Mouse (Mus musculus): ENCODE data around the gene Fam168a.
"Not testable (repeated sequence)": the region's sequence is repeated elsewhere in the genome, so short reads cannot be mapped to it uniquely, and the experiment has no call there.

Gene Fam168a

DNA sequence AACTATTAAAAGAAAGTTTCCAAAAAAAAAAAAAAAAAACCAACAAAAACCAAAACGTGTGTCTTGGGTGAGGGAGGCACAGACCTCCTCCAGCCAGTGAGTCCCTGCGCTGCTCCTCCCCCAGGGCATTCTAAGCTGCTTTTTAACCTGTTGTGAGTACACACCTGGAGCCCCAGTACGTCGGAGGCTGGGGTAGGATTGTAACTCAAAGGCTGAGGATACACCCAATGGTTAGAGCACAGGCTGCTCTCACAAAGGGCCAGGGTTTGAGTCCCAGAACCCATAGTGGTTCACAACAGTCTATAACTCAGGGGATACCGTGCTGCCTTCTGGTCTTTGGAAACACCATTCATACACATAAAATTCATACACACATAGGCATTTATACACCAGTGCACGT is 135.2 kb downstream of the Fam168a start:
- DNase-seq (ENCODE audit: low read depth, low spot score) = no peak

DNA sequence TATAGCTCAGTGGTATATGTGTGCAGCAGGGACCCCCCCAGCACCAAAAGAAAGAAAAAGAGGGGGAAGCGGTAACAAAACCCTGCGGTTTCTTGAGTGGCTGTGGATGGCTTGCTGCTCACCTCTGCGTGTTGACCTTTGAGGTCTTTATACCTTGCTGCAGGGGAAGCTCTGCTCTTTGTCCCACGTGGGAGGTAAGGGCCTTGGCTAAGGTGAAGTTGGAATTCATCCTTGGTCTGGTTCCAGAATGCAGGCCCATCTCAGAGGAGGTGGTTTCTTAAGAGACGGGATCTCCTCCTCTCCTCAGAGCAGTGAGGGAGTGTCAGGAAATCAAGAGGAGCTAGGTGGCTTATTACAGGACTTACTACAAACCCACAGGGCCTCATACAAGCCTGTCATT is 135.7 kb downstream of the Fam168a start:
- no peak for DNase-seq (ENCODE audit: low read depth, low spot score)

DNA sequence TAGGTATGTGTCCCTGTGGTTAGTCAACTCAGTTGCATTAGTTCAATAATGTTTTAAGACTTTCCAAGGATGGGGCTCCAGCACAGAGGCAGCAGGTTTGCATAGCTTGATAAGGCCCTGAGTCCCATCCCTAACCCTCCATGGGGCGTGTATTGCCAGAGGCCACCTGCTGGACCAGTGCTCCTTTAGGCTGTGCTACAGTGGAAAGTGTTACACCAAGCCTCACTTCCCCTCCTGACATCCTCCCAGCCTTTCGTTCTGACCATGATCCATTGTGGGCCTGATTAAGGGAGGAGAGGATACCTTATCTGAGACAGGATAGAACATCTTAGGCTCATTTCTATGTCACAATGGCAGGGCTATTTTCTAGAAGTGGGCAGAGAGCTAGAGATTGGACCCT is 137.4 kb downstream of the Fam168a start:
- DNase-seq (ENCODE audit: low read depth, low spot score) = no peak

DNA sequence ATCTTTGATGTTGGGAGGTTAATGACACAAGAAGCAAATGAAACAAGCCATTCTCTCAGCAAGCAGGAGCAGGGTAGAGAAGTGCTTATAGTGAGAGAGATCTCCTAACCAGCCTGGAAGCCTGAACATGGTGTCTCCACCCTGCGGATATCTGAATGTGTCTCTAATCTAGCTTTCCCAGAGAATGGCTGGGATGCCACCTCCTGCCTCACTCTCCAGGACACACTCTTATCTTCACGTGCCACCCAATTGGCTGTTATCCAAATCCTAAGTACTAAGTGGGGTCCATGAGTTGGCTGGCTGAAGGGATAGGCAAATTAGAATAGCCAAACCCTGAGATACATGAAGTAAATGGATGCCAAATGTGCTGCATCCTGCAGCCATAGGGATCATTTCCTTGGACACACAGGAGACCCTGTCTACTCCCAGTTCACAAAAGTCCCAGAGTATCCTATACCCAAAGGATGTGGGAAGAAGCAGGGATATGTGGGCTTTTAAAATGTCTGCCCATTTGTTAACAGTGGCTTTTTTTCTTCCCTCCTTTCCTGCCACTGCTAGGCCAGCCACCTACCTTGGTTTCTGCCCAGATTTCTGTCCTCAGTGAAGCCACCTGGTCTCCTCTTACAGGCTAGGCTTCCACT is 138.1 kb downstream of the Fam168a start:
- DNase-seq (ENCODE audit: low read depth, low spot score) = no peak

DNA sequence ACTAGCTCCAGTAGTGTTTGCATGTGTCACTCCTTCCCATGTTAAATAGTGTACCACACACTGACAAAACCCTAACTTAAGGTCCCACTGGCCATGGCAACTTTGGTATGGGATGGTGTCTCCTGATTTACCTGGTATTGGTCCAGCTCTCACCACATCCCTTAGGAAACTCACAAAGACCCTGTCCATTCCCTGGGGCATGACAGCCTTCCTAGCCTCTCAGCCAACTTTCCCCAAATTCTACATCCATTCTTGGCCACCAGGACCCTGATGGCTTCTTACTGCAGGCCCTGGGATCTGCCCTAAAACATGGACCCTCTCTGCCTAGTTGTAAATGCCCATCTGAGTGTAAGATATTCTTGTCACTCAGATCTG is 138.6 kb downstream of the Fam168a start:
- DNase-seq (ENCODE audit: low read depth, low spot score) = no peak

DNA sequence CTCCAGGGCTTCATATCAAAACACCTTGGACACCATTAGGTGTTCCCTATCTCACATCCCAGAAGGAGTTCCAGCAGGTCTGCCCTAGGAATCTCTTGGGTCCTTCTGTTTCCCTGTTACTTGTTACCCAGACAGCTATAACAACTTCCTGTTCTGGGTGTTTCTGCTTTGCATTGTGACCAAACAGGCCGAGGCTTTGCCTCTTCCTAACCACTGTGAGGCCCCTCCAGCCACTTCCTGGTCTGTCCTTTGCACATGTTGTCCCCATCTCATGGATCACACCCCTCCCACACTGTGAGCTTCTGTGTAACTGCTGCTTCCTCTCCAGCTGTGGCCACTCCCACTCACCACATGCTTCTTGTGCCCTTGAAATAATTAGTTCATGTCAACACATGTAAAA is 139.0 kb downstream of the Fam168a start:
- peak; percentile 42 for DNase-seq (ENCODE audit: low read depth, low spot score)

DNA sequence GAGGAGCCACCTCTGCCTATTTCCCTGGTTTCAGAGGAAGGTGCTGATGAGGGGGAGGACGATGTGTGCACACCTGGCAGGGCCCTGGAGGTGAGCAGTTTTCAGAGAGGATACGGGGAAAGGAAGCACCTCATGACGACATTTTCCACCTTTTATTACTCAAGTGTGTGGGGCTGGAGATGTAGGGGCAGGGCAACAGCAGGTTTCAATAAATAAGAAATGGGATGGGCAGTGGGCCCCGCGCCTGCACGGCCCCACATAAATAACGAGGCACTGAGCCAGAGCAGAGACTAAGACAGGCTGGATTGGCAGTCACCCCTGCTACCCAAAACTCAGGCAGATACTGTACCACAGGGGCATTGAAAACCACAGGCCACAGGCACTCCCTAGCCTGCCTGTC is 139.6 kb downstream of the Fam168a start:
- not testable (repeated sequence) for DNase-seq (ENCODE audit: low read depth, low spot score)

DNA sequence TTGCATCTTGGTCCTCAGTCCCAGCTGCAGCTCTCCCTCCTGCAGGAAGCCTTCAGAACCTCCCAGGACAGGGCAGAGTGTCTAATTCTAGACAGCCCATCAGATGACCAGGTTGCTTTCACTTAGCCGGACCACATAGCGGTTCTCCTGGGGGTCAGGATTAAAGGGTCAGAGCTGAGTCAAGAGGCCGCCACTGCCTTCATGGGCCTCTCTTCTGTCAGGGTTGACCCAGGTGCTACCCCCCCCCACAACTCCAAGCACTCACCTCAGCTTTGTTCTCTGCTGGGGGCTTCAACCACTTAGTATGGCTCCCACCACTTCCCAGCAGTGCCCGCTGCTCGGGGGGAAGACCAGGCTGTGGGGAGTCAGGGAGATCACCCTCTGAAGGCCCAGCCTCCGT is 140.7 kb downstream of the Fam168a start:
- DNase-seq (ENCODE audit: low read depth, low spot score) = no peak

DNA sequence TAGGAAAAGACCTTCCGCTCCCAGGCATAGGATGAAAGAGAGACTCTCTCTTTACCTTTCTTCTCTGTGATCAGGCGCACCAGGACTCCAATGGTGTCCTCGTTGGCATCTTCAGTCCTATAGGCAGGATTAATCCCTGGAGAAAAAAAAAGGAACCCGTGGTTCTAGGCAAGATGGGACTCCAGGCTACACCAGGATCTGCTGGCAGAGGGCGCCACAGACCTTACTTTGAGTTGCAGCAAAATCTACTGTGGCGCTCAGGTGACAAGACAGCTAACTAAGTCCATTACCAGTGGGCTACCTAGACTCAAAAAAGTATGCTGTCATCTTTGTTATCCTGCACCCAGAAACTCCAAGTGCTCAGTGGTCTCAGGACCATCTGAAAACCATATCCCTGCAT is 142.3 kb downstream of the Fam168a start:
- peak; percentile 61 for DNase-seq (ENCODE audit: low read depth, low spot score)

DNA sequence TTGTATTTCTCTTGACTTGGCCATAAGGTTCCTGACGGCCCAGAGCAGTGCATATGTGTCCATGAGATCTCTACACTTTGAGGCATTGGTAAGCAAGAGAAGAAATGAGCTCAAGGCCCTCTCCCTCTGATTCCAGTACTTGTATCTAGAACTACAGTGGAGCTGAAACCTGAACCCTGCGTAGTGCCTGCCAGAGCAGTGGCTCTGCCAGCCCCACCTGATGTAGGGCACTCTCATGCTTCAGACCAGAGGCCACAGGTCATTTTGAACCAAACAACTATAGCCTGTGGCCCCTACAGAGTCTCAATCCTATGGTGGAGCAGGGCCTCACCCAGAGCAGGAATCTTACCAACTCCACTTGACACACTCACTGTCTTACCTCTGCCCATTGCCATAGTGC is 143.1 kb downstream of the Fam168a start:
- no peak for DNase-seq (ENCODE audit: low read depth, low spot score)

DNA sequence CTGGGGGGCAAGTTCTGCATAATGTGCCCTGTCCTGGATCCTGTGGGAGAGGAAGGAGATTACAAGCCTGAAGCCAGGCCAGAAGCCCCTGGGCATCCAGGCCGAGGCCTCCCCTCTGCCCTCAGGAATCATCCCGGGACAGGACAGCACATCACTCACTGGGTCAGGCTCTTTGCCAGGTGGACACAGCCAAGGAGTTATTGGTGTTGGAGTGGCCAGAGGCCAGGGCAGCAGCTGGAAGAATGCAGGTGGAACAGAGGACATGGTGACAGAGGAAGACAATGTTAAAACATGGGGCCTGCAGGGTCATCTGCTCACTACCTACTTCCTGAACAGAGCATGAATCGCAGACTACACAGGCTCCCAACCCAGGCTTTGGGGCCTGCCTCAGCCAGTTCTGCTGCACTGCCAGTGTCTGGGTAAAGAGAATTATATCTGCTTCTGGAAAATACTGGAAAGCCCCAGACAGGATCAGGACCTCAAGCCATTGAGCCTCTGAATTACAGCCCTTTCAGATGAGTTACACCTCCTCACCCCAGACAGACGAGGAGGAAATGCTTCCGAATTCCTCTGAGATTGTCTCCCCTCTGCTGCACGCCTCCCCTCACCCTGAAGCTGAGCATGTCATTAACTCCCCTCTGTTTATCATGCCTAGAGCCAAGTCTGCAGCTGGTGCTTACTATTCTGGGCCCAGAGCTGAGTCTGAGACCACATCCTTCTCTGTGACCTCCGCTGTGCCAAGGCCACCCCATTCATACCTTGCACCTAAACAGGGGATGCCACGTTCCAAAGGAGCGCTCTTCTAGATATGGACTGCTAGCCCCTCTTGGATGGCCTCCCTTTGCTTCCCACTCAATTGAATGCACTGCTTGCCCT is 145.3 kb downstream of the Fam168a start:
- DNase-seq (ENCODE audit: low read depth, low spot score) = no peak

DNA sequence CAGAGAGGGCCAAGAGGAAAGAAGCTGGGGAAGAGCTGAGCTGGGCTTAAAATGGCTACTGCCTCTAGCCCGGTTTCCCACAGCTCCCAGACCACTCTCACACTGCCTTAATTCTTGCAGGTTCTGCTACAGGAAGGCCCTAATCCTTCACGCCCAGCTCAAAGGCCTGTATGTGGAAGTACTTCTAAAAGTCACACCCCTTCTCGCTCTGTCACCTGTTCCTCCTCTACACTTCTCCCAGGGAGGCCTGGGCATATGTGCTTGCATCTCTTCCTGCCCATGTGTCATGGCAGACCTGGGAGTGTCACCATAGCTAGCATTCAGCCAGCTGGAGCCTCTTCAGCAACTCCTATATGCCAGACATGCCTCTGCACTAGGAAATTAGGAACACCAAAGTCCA is 147.0 kb downstream of the Fam168a start:
- DNase-seq (ENCODE audit: low read depth, low spot score) = no peak

DNA sequence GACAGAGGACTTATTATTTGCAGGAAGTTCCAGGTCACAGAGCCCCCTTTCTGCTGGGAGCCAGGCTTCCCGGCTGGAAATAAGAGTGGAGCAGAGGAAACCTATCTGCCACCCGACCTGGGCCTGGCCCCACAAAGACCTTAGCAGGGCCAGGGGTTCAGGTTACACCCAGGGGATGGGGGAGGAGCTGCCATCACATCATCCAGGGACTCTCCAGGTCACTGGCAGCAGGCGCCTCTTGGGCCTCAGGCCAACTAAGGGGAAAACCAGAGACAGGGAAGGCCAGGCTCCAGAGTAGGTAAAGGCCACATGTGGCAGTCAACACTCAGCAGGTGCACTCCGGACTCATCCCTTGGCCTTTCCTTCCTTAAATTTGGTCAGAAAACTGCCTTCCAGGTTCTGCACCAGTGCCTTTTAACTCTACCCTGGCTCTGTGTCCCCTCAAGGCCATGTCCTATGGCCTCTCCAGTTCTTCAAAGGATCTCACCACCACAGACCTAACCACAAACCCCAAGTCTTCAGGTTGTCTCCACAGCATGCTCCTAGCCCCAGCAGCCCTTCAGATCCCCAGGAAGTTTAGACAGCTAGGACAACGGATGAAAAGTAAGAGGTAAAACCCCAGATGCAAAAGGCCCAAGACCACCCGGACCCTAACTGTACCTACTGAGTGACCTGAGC is 147.8 kb downstream of the Fam168a start:
- DNase-seq (ENCODE audit: low read depth, low spot score) = peak; percentile 24

DNA sequence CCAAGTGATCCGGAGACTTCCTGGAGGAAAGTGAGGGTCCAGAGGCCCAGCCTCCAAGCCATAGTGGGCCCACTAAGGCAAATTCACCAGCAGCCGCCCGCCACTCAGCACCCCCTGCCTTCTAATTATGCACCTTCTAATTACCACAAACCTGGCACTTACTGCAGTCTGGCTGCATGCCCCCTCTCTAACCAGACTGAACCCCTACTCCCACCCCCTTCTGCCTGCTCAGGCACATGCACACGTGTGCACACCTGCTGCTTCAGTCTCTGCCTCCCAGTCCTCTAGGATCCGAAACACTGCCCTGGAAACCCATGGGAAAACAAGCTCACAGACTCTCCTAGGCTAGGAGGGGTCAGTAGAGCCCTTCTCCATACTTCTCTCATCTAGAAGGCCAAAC is 148.4 kb downstream of the Fam168a start:
- no peak for DNase-seq (ENCODE audit: low read depth, low spot score)

DNA sequence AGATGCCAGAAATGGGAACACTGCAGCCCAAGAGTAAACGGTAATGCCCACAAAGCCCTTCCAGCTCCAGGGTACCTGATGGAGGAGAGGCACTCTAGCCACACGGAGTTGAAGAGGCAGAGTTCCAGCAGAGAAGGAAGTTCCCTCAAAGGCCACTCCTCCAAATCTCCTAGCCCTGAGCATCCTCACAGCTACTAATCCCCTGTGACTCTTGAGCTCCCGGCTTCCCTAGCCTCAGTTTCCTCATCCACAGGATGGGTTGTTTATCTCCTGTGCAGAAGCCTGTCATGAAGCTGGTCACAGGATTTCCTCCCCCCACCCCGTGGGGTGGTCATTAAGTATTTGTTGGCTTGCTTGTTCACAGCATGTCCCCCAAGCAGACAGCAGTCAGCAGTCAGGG is 148.9 kb downstream of the Fam168a start:
- no peak for DNase-seq (ENCODE audit: low read depth, low spot score)

DNA sequence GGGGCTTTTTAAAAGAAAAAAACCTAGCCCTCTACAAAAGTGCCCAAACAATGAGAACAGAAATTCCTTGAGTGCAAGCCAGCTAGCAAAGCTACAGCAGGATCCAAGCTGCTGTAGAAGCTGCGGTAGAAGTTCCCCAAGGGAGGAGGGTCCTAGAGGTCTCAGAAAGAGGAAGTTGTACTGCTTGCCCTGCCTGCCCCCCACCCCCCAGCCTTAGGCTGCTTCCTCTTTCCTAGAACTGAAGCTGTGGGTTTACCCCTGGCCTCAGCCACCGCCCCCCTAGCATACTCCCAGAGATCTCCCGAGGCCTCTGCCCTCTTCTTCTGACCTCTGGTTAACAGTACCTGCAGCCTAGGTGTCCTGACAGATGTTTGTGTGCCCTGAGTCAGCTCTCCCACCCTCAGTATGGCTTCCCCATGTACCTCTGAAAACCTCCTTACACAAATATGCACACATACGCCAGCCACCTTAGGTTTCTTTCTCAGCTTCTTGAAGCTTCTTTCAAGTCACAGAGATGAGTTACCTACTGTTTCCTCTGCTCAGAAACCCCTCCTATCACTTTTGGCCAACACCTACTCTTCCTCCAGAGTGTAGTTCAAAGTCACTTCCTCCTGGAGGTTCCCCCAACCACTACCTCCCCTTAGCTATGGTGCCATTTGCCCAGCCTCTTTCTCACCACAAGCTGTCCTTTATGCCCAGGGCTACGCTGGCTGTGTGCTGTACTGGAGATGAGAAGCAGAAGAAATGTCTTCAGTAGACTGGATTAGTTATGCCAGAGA is 149.5 kb downstream of the Fam168a start:
- DNase-seq (ENCODE audit: low read depth, low spot score) = no peak

DNA sequence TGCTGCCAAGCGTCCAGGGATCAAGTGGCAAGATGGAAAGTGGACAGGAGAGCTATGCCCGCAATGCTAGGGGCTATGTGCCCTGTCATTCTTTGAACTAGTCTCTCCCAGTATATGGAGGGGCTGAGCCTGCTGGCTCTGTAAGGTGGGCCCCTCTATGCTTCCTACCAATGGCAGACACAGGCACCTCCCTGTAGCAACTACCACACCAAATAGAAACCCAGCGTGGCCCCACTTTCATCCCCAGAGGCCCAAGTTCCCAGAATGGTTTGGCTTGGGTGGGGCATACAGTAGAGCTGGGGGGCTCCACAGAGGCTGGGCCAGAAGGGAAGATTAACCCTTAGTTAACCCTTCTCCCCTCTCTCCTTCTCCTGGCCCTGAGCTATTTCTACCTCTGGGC is 154.0 kb downstream of the Fam168a start:
- no peak for DNase-seq (ENCODE audit: low read depth, low spot score)

DNA sequence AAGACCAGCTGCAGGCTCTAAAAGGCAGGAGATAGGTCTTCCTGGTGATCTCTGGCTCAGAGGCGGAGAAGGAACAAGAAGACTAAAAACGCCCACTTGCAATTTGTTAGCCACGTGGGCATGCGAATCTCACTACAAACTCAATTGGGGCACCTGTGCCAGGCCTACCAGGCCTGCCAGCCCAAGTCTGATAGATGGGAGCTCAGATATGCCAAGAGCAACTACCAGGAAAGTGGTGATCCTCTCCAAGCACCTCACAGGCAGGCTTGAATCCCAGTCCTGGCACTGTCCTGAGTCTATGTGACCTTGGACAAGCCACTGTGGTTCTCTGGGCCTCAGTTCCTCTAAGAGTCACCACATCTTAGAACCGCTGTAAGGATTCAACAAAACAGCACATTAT is 154.8 kb downstream of the Fam168a start:
- DNase-seq (ENCODE audit: low read depth, low spot score) = no peak

DNA sequence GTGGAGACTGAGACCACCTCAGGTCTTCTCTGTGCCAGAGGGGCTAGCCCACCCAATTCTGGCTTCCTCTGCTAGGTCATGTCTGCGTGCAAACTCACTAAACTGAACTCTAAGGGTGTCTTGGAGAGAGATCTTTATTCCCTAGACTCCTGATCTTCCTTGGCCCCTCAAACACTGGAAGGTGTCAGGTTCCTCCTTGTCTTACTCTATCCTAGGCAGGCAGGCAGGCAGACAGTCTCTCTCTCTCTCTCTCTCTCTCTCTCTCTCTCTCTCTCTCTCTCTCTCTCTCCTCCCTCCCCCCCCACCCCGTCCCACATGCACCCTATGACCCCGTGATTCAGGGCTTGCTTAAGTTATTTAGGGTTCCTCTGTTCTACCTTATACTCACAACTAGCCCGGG is 155.9 kb downstream of the Fam168a start:
- no peak for DNase-seq (ENCODE audit: low read depth, low spot score)

DNA sequence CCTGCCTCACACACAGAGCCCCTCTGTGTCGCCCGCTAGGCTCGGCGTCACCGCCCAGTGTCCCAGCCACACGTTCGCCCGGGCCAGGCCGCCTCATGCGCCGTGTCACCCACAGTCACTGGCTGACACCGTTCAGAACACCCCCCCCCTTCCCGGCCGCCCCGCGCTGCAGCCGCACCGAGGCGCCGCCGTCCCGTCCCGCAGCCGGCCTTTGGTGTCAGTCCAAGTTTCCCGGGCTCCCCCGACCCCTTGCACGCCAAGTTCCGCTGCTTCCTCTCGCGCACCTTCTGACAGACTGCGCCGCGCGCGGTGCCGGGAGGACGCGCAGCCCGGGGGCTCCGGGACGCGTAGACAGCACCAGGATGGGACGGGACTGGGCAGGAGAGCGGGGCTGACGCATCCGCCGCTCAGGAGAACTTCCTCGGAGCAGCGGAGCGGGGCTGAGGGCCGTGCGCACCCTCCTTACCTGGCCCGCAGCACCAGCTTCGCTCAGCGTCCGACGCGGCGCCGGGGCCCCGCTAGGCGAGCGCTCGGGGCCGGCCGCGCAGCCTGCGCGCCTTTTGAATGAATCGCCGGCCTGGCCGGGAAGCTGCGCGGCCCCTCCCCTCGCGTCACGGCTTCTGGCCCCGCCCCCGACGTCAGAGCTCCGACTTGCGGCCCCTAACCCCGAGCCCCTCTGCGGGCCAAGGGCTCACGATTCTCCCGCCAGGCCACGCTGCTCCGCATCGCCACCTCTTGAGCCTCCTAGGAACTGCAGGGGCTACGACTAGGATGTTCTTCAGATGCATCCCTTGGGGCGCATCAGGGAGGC is 156.6 kb downstream of the Fam168a start, which contains the start of gene Relt:
Relt (minus strand) TSS at position 619 of the 811 bp plus-strand sequence.
- DNase-seq (ENCODE audit: low read depth, low spot score) = peak; percentile 96

DNA sequence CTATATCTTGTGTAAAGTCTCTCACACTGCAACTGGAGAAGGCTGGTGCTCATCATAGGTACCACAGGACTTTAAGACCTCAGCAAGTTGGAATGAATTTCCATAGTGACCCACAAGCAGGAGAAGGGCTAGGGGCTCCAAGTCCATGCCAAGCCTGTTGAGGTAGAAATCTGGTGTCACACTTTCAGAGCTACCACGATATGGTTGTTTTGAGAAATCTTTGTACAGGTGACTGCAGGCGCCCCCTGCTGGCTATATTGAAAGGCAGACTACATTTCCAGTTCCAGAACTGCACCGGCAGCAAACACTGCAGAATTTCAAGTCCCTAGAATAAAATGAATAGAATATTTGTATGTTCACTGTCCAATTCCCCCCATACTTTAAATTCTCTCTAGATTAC is 160.2 kb downstream of the Fam168a start:
- DNase-seq (ENCODE audit: low read depth, low spot score) = peak; percentile 73

Measured in mesoderm, embryonic 11.5 days (tissue).